ENCODE assay signal across 8 mouse cellular contexts in the genomic region with DNA sequence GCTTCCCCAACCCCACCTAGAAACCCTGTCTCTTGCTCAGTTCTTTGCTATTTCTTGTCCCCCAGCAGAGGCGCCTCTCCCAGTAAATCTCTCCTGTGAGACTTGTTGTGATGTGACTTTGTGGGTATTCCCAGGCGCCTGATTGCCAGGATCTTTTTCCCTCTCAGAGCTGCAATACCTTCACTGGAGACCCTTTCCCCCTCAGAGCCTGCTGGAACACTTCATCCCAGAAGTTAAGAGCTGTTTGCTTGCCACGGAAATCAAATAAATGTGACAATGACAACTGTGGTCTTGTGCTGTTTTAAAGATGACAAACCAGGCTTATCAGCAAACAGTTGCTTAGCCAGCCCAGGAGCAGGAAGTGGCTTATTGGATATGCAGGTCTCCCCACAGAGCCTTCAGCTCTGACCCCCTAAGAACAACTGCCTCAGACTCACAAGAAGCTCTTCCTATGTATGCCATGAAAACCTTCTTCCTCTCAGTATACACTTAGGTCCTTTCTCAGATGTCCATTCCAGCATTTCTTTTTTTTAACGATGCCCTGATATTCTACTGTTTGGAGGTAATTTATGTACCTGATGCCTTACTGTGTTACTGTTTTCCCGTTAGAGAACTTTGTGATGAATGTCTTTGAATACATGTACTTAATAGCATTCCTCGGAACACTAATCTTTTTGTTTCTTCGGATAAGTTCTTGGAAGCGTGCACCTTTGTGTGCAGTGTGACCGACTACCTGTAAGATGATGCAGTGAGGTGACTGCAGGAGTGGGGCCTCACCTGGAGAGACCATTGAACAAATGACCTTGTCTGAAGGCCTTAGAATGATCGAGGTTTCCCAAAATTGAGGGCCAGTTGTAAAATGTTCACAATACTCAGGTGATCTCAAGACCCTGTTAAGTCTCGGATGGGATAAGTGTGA. TPM values are rescaled to one million over a fixed set of nuclear protein-coding genes. Genes with fewer than 3 reads are reported as not detected.
A peak's percentile ranks its signal among the peaks of the same experiment; 100 is the strongest.
DNase-seq lines count a peak whose midpoint lies in the region; ATAC-seq lines count a peak whose summit lies in the region.

No protein-coding gene starts in this region.

- no peak for ATAC-seq in heart, embryonic 15.5 days (replicated peaks; ENCODE audit: insufficient number of reproducible peaks, insufficient read depth, low FRiP score, low read depth)
- no peak for ATAC-seq in forebrain, embryonic 15.5 days (replicated peaks)
- no peak for ATAC-seq in liver, embryonic 16.5 days (ENCODE audit: low read depth)

- peak overlapping the region; percentile 90 for H3K27ac ChIP-seq in heart, embryonic 15.5 days
- H3K27ac ChIP-seq in forebrain, embryonic 15.5 days (replicated peaks), result peak overlapping the region; percentile 99
- peak overlapping the region; percentile 90 for H3K27ac ChIP-seq in liver, embryonic 16.5 days (ENCODE audit: low read length)

- peak overlapping the region; percentile 82 for H3K4me3 ChIP-seq in heart, embryonic 15.5 days
- peak overlapping the region; percentile 66 for H3K4me3 ChIP-seq in forebrain, embryonic 15.5 days
- H3K4me3 ChIP-seq in liver, embryonic 16.5 days (ENCODE audit: low read depth, low read length), result peak overlapping the region; percentile 86

- H3K27me3 ChIP-seq in heart, embryonic 15.5 days, result no peaks in the 10 kb centered on the region
- no peaks in the 10 kb centered on the region for H3K27me3 ChIP-seq in forebrain, embryonic 15.5 days
- no peaks in the 10 kb centered on the region for H3K27me3 ChIP-seq in liver, embryonic 16.5 days (ENCODE audit: control insufficient read depth, insufficient read depth, low read depth, low read length)

- no peaks in the 10 kb centered on the region for H3K36me3 ChIP-seq in heart, embryonic 15.5 days
- peaks cover 2% of the 10 kb centered on the region; the same call in 1 of the 2 replicates for H3K36me3 ChIP-seq in forebrain, embryonic 15.5 days
- H3K36me3 ChIP-seq in liver, embryonic 16.5 days (ENCODE audit: control insufficient read depth, insufficient read depth), result no peaks in the 10 kb centered on the region

- H3K4me1 ChIP-seq in heart, embryonic 15.5 days (replicated peaks), result peaks cover 38% of the 10 kb centered on the region
- H3K4me1 ChIP-seq in forebrain, embryonic 15.5 days, result peaks cover 53% of the 10 kb centered on the region
- H3K4me1 ChIP-seq in liver, embryonic 16.5 days (ENCODE audit: control insufficient read depth, low read depth, low read length), result peaks cover 36% of the 10 kb centered on the region

- no peak overlapping the region for H3K9ac ChIP-seq in heart, embryonic 15.5 days
- H3K9ac ChIP-seq in forebrain, embryonic 15.5 days (replicated peaks), result peak overlapping the region; percentile 36
- H3K9ac ChIP-seq in liver, embryonic 16.5 days (ENCODE audit: low read depth, low read length), result peak overlapping the region; percentile 68

- H3K9me3 ChIP-seq in heart, embryonic 15.5 days (replicated peaks), result no peaks in the 10 kb centered on the region
- no peaks in the 10 kb centered on the region for H3K9me3 ChIP-seq in forebrain, embryonic 15.5 days
- no peaks in the 10 kb centered on the region for H3K9me3 ChIP-seq in liver, embryonic 16.5 days (replicated peaks; ENCODE audit: control insufficient read depth, low read length)

- 17% methylated on average over 11 of the region's 11 CpGs for WGBS in heart, embryonic 15.5 days
- 7% methylated on average over 11 of the region's 11 CpGs for WGBS in forebrain, embryonic 15.5 days
- 12% methylated on average over 11 of the region's 11 CpGs for WGBS in liver, embryonic 16.5 days (ENCODE audit: insufficient replicate concordance)

- no peak for DNase-seq in heart, adult 18-20 months
- peak; percentile 85 for DNase-seq in MEL-GATA-1-ER (ENCODE audit: extremely low read depth, low read depth)
- no peak for DNase-seq in adrenal gland, postnatal 14 days
- DNase-seq in adrenal gland, adult 18-20 months (ENCODE audit: low spot score in 2 of 2), result no peak
- DNase-seq in frontal cortex, postnatal 10 days (ENCODE audit: low spot score in 2 of 2), result no peak

- H3K4me2 ChIP-seq in heart, embryonic 15.5 days, result peak overlapping the region; percentile 76
- H3K4me2 ChIP-seq in forebrain, embryonic 15.5 days (replicated peaks), result peak overlapping the region; percentile 49
- H3K4me2 ChIP-seq in liver, embryonic 16.5 days (ENCODE audit: low read depth, low read length), result peak overlapping the region; percentile 78

RNA-seq across cellular contexts. Expression of a gene that starts 0.9 kb away (rescaled TPM):
- polyA plus RNA-seq in heart, embryonic 15.5 days (2015; fragmentation: Nextera tagmentation; extraction: Ambion mirVana), result 73.8 and 106 TPM in 2 replicates
- total RNA-seq in heart, adult 18-20 months (2021), result 10 to 100 TPM; 18.2 to 22.1 TPM
- polyA plus RNA-seq in forebrain, embryonic 15.5 days (2015; fragmentation: Nextera tagmentation; extraction: Ambion mirVana), result 223 and 225 TPM in 2 replicates
- 51.9 and 53.2 TPM in 2 replicates for polyA plus RNA-seq in liver, embryonic 16.5 days (2015; fragmentation: Nextera tagmentation; extraction: Ambion mirVana)
- total RNA-seq in adrenal gland, postnatal 14 days (2021), result 46.9 and 49.2 TPM in 2 replicates
- 100 to 1,000 TPM in 1 of 2 experiments, 10 to 100 TPM in 1; 79.3 to 109 TPM for total RNA-seq in adrenal gland, adult 18-20 months (2021)

RNA-seq across cellular contexts. Expression of a gene that starts 18.4 kb away (rescaled TPM):
- 7.4 and 11.9 TPM in 2 replicates for polyA plus RNA-seq in heart, embryonic 15.5 days (2015; fragmentation: Nextera tagmentation; extraction: Ambion mirVana)
- total RNA-seq in heart, adult 18-20 months (2021), result 1 to 10 TPM; 4.0 to 4.4 TPM
- 17.7 and 18.4 TPM in 2 replicates for polyA plus RNA-seq in forebrain, embryonic 15.5 days (2015; fragmentation: Nextera tagmentation; extraction: Ambion mirVana)
- 5.3 and 5.5 TPM in 2 replicates for polyA plus RNA-seq in liver, embryonic 16.5 days (2015; fragmentation: Nextera tagmentation; extraction: Ambion mirVana)
- 6.6 and 12.1 TPM in 2 replicates for total RNA-seq in adrenal gland, postnatal 14 days (2021)
- total RNA-seq in adrenal gland, adult 18-20 months (2021), result 1 to 10 TPM; 6.7 to 8.9 TPM
